Mouse (Mus musculus) layer of hippocampus, adult 2 months (tissue): ENCODE results near the gene Clic6. TPM values are rescaled to one million over a fixed set of nuclear protein-coding genes. Genes with fewer than 3 reads are reported as not detected.
A peak's percentile ranks its signal among the peaks of the same experiment; 100 is the strongest.
"Not testable (repeated sequence)": the region's sequence is repeated elsewhere in the genome, so short reads cannot be mapped to it uniquely, and the experiment has no call there.

Experiments
- DNase-seq, 2 experiments: peaks; one replicate each; pipeline ENCODE4 v3.0.0; 2022; ENCODE audit warnings: low spot score in 2 of 2
- H3K27ac ChIP-seq: fragments of 200-600 bp; 2 replicates; pipeline ENCODE4 v1.8.1; 2022
- H3K4me3 ChIP-seq: fragments of 200-600 bp; 2 replicates; pipeline ENCODE4 v1.8.1; 2022; ENCODE audit warnings: mild to moderate bottlenecking
- CTCF ChIP-seq: fragments of 200-600 bp; conservative IDR thresholded peaks from 2 replicates; pipeline ENCODE4 v1.8.1; 2022; ENCODE audit warnings: antibody characterized with exemption, mild to moderate bottlenecking, moderate library complexity
- total RNA-seq, 2 experiments: library from RNA; stranded (reverse); gene quantifications; 2 replicates each; pipeline ENCODE4 v1.2.3; 2021

Clic6 gene
- total RNA-seq, 2 experiments from 2014 or later = 0.69 to 2.2 TPM

DNA sequence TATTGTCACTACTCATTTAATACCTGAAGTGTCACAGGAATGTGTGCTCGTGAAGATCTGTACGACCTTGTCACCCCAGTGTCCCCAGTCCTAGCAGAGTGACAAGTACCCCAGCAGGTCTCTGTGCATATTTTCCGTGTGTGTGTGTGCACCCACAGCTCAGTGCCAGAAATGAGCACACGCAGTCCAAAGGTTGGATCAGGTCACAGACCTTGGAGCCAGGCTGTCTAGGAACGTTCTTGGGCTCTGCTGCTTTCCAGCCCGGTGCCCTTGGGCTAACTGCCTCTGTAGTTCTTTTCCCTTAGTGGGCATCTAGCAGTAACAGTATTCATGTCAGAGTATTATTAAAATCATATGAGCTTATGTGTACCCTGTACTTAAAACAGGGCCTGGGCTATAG lies 1.6 kb downstream of the Clic6 start:
- Histone ChIP-seq H3K4me3 (no peak overlapping the region), H3K27ac (no peak overlapping the region)
- TF ChIP-seq CTCF = no peak
- DNase-seq = no peak

- TF ChIP-seq CTCF = peak; percentile 70
- H3K4me3 ChIP-seq = no peak overlapping the region
- DNase-seq = peak in 1 of 2 experiments; percentile 41
These were observed 2.0 kb downstream of the Clic6 start for GRCm38 (mm10) chr16:92487489-92487888.

GRCm38 (mm10) chr16:92488456-92488855 lies 2.9 kb downstream of the Clic6 start:
- Histone ChIP-seq H3K4me3 (no peak overlapping the region), H3K27ac (no peak overlapping the region)
- no peak for DNase-seq
- TF ChIP-seq CTCF = no peak

More at GRCm38 (mm10) chr16:92487489-92487888, 2.0 kb downstream of the Clic6 start:
- no peak overlapping the region for H3K27ac ChIP-seq

- Histone ChIP-seq H3K4me3 (no peak overlapping the region), H3K27ac (no peak overlapping the region)
- no peak for DNase-seq
- no peak for TF ChIP-seq CTCF
These were observed 3.8 kb downstream of the Clic6 start for GRCm38 (mm10) chr16:92489356-92489755.

DNA sequence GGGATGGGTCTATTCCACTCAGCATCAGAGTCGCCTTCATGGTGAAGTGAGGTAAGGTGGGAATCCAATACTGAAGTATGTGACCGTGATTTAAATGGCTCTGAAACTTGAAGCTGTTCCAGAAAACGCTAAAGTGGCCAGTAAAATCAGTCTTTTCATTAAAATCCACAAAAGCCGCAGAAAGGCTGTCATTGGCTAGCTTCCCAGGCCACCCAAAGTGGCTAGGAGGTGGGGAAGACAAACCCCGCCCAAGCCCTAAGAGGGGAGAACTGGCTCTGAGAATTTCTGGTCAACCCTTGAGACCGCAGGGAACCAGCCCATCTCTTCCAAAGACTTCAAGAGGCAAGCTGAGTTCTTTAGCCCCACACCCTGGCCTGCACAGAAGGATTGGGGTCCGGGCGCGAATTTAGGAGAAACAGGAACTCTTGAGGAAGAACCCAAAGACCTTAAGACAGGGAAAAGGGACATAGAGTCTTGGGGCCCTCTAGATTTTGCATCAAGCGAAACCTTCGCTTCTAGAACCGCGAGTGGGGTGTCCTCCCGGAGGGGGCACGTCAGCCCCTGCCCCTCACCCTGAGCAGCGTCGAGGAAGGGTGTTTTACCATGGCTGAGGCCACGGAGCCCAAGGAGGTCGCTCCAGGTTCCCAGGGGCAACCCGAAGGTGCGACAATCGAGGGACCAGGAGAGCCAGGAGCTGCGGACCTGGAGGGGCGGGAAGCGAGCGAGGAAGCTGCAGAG lies 12.5 kb downstream of the Clic6 start:
- Histone ChIP-seq H3K4me3 (peak overlapping the region; percentile 34), H3K27ac (no peak overlapping the region)
- DNase-seq = no peak
- TF ChIP-seq CTCF = no peak

GRCm38 (mm10) chr16:92498589-92498981 lies 13.0 kb downstream of the Clic6 start:
- DNase-seq = no peak
- Histone ChIP-seq H3K4me3 (peak overlapping the region; percentile 34), H3K27ac (no peak overlapping the region)
- TF ChIP-seq CTCF = no peak

DNA sequence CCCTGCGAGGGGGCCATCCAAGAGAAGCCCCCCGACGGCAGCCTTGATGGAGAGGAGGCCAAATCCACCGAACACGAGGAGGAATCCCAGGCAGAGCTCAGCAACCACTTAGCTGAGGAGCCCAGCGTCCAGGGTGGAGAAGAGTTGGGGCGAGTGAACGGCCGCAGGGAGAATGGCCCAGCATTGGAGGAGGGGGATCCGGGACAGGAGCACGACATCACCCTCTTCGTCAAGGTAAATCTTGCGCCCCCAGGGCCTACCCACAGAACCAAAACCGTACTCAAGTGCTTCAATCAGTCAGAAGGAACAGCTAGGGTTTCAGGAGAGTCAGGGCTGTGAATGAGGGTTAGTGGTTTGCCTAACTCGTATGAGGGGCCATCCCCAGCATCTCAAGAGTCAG lies 13.8 kb downstream of the Clic6 start:
- DNase-seq = no peak
- no peak for TF ChIP-seq CTCF
- no peak overlapping the region for H3K4me3 ChIP-seq
- no peak overlapping the region for H3K27ac ChIP-seq

- H3K4me3 ChIP-seq = no peak overlapping the region
- H3K27ac ChIP-seq = no peak overlapping the region
- TF ChIP-seq CTCF = no peak
- DNase-seq = no peak
These were observed 15.0 kb downstream of the Clic6 start for GRCm38 (mm10) chr16:92500534-92500933.

GRCm38 (mm10) chr16:92503105-92503504 lies 17.6 kb downstream of the Clic6 start:
- H3K4me3 ChIP-seq = no peak overlapping the region
- no peak overlapping the region for H3K27ac ChIP-seq
- no peak for TF ChIP-seq CTCF
- no peak for DNase-seq

DNA sequence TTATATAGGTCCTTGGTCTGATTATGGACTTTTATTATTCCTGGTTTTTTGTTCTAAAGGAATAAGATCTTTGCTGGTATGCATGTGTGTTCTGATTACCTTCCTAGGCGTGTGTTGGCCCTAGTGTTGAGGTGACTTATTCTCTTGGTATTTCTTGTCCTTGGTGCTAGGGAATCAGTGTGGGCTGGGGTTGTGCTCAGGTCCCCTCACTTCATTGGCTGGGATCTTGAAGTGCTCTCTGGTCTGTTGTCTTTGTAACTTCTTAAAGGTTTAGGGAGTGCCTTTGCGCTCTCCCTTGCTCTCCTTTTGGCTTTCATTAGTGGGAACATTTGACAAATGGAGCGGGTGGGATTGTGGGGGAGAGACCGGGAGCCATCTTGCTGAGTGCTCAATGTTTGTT lies 22.0 kb downstream of the Clic6 start:
- no peak for DNase-seq
- Histone ChIP-seq H3K27ac (no peak overlapping the region), H3K4me3 (no peak overlapping the region)
- no peak for TF ChIP-seq CTCF

GRCm38 (mm10) chr16:92510835-92511772 lies 25.6 kb downstream of the Clic6 start:
- peak; percentile 39 to 55 for DNase-seq
- TF ChIP-seq CTCF = no peak
- Histone ChIP-seq H3K4me3 (no peak overlapping the region), H3K27ac (no peak overlapping the region)

DNA sequence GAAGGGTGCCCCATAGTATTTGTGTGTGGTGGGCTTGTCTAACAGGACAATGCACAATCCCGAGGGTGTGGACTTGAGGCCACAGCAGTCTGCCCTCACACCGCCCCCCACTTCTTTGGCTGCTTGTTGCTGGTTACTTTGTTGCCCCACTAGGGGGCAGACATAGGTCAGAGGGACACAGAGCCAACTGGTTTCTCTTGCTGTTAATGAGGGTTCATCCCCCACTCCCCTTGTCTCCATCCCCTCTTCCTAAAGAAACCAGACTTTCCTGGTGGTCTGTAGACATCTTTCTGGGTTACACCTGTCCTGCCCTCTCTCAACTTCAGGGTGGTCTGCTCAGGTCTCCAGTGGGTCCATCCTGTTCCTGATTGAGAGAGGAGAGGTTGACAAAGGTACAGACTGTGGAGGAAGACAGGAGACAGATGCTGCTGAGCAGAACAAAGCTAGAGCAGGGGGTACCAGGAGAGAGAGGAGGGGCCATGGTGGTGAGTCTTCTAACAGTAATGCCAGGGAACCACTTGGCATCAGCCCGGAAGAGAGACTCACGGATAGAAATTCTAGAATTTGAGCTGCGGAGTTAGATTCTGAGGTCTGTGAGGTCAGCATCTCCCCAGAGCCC lies 26.3 kb downstream of the Clic6 start:
- Histone ChIP-seq H3K27ac (no peak overlapping the region), H3K4me3 (no peak overlapping the region)
- DNase-seq = peak in 1 of 2 experiments; percentile 42
- peak; percentile 76 for TF ChIP-seq CTCF

GRCm38 (mm10) chr16:92514896-92515295 lies 29.4 kb downstream of the Clic6 start:
- not testable (repeated sequence) for DNase-seq, H3K27ac ChIP-seq, H3K4me3 ChIP-seq
